Mouse (Mus musculus) liver, adult 2 months (tissue): Measurements from ENCODE around the gene Wdr91. TPM values are rescaled to one million over a fixed set of nuclear protein-coding genes. Genes with fewer than 3 reads are reported as not detected.

Experiments used
- DNase-seq: peaks from one replicate; pipeline ENCODE4 v3.0.0-alpha.2; 2011; ENCODE audit warnings: low read depth, low spot score; ENCODE audit errors: extremely low read depth
- H3K27ac ChIP-seq: fragments of 200-500 bp; replicated peaks from 2 replicates; pipeline ENCODE4 v1.5.1; 2012; ENCODE audit warnings: low read depth, mild to moderate bottlenecking, control low read depth, inconsistent platforms, low read length; ENCODE audit not compliant: insufficient read depth
- H3K27me3 ChIP-seq: fragments of 200-500 bp; 2 replicates; pipeline ENCODE4 v1.6.1; 2012; ENCODE audit warnings: mild to moderate bottlenecking, moderate library complexity, low read length, inconsistent platforms; ENCODE audit not compliant: control insufficient read depth, insufficient read depth
- H3K36me3 ChIP-seq: fragments of 200-500 bp; 2 replicates; pipeline ENCODE4 v1.6.1; 2012; ENCODE audit warnings: low read length, inconsistent platforms; ENCODE audit not compliant: control insufficient read depth, insufficient read depth
- H3K4me1 ChIP-seq: fragments of 200-500 bp; 2 replicates; pipeline ENCODE4 v1.6.1; 2011; ENCODE audit warnings: low read length; ENCODE audit not compliant: control insufficient read depth, insufficient read depth
- H3K4me3 ChIP-seq: fragments of 200-500 bp; 2 replicates; pipeline ENCODE4 v1.5.1; 2011; ENCODE audit warnings: low read depth, mild to moderate bottlenecking, control low read depth, low read length, moderate library complexity; ENCODE audit not compliant: insufficient read depth
- H3K79me2 ChIP-seq: fragments of 200-500 bp; 2 replicates; pipeline ENCODE4 v1.6.1; 2012; ENCODE audit warnings: inconsistent platforms, mild to moderate bottlenecking, low read length, moderate library complexity; ENCODE audit not compliant: control insufficient read depth, insufficient read depth
- H3K9ac ChIP-seq: fragments of 200-500 bp; 2 replicates; pipeline ENCODE4 v1.6.1; 2012; ENCODE audit warnings: low read depth, mild to moderate bottlenecking, control low read depth, inconsistent platforms, low read length
- CTCF ChIP-seq: fragments of 200-500 bp; IDR thresholded peaks from 2 replicates; pipeline ENCODE4 v1.5.1; 2011; ENCODE audit warnings: low read depth, low read length, control low read depth
- POLR2A ChIP-seq: fragments of 200-500 bp; IDR thresholded peaks from 2 replicates; pipeline ENCODE4 v1.6.1; 2011; ENCODE audit warnings: low read length, control low read depth; ENCODE audit not compliant: insufficient read depth; ENCODE audit errors: extremely low read depth
- WGBS: fragments of 180-500 bp; shearing (Covaris S2); methylation state at CpG from one replicate; pipeline ENCODE4 v1.1.7; 2018; 5-methylcytosine and 5-hydroxymethylcytosine counted together
- polyA plus RNA-seq: library from polyadenylated mRNA; depleted of rRNA; stranded (reverse); fragments of >200 nt; gene quantifications from 2 replicates; pipeline ENCODE4 v1.2.3, GENCODE M21; 2012
- total RNA-seq: library from RNA; depleted of rRNA; stranded (reverse); fragments of >200 nt; gene quantifications from 2 replicates; pipeline ENCODE4 v1.2.3, GENCODE M21; 2014

Wdr91 gene
- total and polyA plus RNA-seq, 2 experiments: 9.5 to 23.4 TPM

DNA sequence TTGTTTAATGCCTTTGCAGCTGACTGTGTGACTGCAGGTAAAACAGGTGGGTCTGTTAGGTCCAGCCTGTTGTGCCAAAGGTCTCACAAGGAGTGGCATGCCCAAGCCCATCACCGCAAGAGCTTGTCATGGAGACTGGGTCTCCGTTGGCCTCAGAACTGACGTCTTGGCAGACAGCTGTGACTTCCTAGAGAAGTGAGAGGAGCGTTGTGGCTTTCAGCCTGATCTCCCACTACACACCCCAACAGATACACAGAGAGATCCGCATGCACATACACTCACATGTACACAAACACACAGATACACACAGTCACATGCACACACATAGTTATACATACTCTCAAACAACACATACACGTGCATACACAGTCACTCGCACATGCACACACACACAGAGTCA, 40.8 kb upstream of the Wdr91 start:
- H3K36me3 ChIP-seq: no peaks in the 10 kb centered on the region
- TF ChIP-seq POLR2A (no peak), CTCF (no peak)
- H3K9ac ChIP-seq: no peak overlapping the region
- no peaks in the 10 kb centered on the region for H3K79me2 ChIP-seq
- H3K27ac ChIP-seq: no peak overlapping the region
- H3K27me3 ChIP-seq: no peaks in the 10 kb centered on the region; the same call in 1 of the 2 replicates
- WGBS: 85% methylated on average over 7 of the region's 7 CpGs
- DNase-seq: no peak
- no peak overlapping the region for H3K4me3 ChIP-seq
- no peaks in the 10 kb centered on the region for H3K4me1 ChIP-seq

DNA sequence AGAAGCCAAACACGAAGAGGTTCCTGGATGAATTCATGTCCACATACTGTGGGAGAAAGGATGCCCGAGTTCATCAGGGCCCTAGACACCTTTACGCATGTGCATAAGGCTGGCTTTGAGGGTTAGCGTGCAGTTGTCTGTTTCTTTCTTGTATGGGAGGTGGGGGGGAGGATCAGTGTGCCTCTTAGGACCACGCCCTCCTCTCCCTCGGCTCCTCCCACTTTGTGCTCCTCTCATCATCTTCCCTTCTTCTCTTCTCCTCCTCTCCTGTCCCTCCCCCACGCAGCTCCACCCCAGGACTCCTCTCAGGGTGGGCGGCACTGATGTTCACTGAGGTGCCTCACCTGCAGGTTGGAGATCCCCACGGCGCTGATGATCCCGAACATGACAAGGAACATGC, 37.8 kb upstream of the Wdr91 start:
- no peak for DNase-seq
- H3K36me3 ChIP-seq: no peaks in the 10 kb centered on the region
- no peaks in the 10 kb centered on the region; the same call in 1 of the 2 replicates for H3K27me3 ChIP-seq
- H3K79me2 ChIP-seq: no peaks in the 10 kb centered on the region
- H3K9ac ChIP-seq: no peak overlapping the region
- no peak overlapping the region for H3K4me3 ChIP-seq
- 38% methylated on average over 11 of the region's 11 CpGs for WGBS
- no peak for TF ChIP-seq CTCF
- no peak for TF ChIP-seq POLR2A
- H3K4me1 ChIP-seq: no peaks in the 10 kb centered on the region
- no peak overlapping the region for H3K27ac ChIP-seq

DNA sequence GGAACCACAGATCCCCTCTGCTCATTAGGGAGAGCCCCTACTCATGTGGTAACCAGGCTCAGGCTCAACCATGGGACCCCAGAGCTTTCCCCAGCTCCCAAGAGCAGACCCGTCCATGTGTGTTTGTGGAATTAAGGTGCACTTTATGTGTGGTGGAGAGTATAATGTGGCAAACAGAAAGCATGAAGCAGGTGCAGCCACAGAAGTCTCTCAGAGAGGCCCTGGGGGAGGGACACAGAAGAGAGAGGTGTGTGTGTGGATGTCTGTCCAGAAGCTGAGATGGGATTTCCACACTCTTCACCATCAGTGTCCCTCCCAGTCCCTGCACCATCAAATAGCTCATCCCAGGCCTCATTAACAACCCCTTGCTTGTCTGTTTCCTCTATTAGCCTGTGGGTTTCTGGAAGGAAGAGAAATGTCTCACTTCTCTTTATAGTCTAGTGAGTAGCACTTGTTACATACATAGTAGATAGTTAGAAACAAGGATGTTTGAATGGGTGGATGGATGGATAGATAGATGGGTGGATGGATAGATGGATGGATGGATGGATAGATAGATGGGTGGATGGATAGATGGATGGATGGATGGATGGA, 35.9 kb upstream of the Wdr91 start:
- Histone ChIP-seq H3K79me2 (no peaks in the 10 kb centered on the region), H3K27me3 (no peaks in the 10 kb centered on the region; the same call in 1 of the 2 replicates), H3K36me3 (no peaks in the 10 kb centered on the region), H3K27ac (no peak overlapping the region), H3K9ac (no peak overlapping the region), H3K4me1 (no peaks in the 10 kb centered on the region), H3K4me3 (no peak overlapping the region)
- DNase-seq: no peak
- WGBS: 90% methylated on average over 1 of the region's 1 CpGs
- TF ChIP-seq POLR2A (no peak), CTCF (no peak)

DNA sequence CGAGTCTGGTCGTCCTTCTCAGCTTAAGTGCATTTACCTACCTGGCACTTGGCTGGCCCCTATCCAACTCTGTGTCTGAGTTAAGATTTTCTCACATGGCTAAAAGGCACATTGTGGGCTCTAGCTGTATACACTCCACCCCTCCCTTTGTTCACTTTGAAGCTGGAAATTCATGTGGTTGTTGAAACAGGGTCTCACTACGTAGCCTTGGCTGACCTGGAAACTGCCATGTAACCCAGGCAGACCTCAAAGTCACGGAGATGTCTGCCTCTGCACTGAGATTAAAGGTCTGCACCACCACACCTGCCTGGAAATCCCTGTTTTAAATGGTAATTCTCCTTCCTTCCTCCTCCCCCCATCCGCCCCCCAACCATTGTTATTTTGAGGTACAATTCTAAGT, 32.8 kb upstream of the Wdr91 start:
- TF ChIP-seq CTCF (no peak), POLR2A (no peak)
- no peak overlapping the region for H3K9ac ChIP-seq
- no peak overlapping the region for H3K4me3 ChIP-seq
- no peaks in the 10 kb centered on the region for H3K79me2 ChIP-seq
- no peaks in the 10 kb centered on the region for H3K36me3 ChIP-seq
- DNase-seq: no peak
- no peaks in the 10 kb centered on the region for H3K27me3 ChIP-seq
- no peak overlapping the region for H3K27ac ChIP-seq
- H3K4me1 ChIP-seq: no peaks in the 10 kb centered on the region; the same call in 1 of the 2 replicates
- 76% methylated on average over 5 of the region's 5 CpGs for WGBS

DNA sequence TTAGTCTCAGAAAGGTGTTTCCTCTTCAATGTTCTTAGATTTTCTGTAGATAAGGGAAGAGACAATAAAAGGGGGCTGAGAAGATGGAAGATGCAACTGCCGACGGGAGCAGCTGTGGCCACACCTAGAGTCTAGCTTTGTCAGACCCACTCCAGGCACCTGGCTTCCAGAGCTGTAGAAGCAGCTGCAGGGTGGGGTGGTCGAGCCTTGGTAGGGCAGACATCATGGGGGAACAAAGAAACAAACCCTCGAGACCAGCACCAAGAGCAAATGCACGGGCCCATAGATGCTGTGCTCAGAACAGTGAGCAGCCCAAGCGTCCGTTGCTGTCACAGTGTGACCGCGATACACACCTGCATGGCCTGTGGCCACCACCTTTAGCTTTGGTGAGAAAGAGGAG, 31.8 kb upstream of the Wdr91 start:
- H3K4me1 ChIP-seq: peaks cover 1% of the 10 kb centered on the region; the same call in 1 of the 2 replicates
- no peak for DNase-seq
- WGBS: 86% methylated on average over 9 of the region's 9 CpGs
- no peak overlapping the region for H3K4me3 ChIP-seq
- H3K9ac ChIP-seq: no peak overlapping the region
- no peaks in the 10 kb centered on the region for H3K79me2 ChIP-seq
- TF ChIP-seq CTCF (no peak), POLR2A (no peak)
- no peak overlapping the region for H3K27ac ChIP-seq
- no peaks in the 10 kb centered on the region for H3K27me3 ChIP-seq
- H3K36me3 ChIP-seq: no peaks in the 10 kb centered on the region

DNA sequence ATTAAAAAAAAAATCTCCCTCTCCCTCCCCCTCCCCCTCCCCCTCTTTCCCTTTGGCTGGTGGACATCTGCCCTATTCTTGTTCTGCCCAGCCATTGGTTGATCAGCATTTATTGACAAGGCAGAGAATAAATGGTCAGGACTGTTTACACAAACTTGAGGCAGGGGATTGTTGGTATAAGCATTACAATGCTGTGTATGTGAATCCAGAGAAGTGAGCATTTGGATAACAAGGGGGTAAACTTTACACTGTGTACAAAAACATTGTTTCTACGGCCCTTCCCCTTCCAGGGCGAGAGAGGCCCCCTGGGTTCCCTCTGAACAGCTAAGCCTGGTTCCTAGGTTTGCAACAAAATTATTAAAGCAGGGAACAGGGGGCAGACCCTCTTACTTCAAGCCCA, 30.8 kb upstream of the Wdr91 start:
- TF ChIP-seq POLR2A (no peak), CTCF (no peak)
- no peak for DNase-seq
- Histone ChIP-seq H3K4me1 (peaks cover 1% of the 10 kb centered on the region; the same call in 1 of the 2 replicates), H3K9ac (no peak overlapping the region), H3K79me2 (no peaks in the 10 kb centered on the region), H3K27ac (no peak overlapping the region), H3K36me3 (no peaks in the 10 kb centered on the region), H3K27me3 (no peaks in the 10 kb centered on the region), H3K4me3 (no peak overlapping the region)
- 95% methylated on average over 2 of the region's 2 CpGs for WGBS
